Mouse (Mus musculus) embryo, embryonic 9.5 days (tissue): ENCODE measurements around the gene Nat10.

ENCODE experiments used
- DNase-seq: peaks from one replicate; pipeline ENCODE4 v3.0.0-alpha.2; 2017; ENCODE audit errors: extremely low spot score

The Nat10 gene

DNA sequence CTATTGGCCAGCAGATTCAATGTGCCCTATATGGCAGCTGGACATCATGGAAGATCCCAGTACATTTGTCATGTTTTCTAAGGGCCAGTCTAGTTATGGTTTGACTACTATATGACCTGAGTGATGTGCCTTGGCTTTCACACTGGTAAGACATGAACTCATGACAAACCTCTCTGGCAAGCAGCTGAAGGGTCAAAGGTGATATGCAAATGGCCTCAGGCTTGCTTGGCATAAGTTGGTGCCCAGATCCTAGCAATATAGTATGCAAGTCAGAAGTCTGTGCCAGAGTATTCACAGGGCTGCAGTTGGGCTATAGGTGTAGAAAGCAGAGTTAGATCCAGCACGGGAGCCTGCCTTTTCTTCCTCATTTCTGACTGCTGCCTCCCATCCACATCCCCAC is 69.8 kb downstream of the Nat10 start:
- DNase-seq: no peak

DNA sequence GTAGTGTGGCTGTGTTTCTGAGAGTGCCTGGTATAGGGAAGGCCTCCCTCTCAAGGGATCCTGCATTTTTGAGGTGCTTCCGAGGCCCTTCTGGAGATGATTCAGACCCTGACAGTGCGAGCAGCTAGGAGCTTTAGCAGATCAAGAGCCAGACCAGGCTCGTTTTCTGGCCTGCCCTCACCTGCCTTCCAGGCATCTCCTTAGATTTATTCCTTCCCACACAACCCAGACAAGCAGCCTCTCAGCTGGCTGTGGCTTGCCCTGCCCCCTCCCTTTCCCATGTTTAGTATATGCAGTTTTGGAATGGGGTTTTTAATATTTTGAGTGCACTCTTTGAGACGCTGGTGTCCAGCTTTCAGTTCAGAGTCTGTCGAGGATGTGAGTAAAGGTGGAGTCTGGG is 70.2 kb downstream of the Nat10 start:
- DNase-seq: no peak

DNA sequence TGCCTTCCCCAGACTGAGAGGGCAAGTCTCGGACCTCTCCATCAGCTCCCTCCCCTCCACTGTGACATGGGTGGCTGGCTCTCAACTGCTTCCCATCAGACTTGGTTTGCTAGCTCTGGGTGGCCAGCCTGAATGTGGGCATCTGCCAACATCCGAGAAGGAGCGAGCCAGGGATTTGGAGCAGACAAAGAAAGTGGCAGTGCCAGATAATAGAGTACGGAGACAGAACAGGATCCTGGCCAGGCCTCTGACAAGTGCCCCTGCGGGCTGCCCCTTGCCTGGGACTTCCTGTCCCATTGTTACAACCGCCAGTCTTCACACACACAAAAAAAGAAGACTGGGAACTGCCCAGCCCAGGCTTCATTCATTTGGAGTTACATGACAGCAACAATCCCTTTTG is 70.6 kb downstream of the Nat10 start:
- peak; percentile 17 for DNase-seq

- no peak for DNase-seq
Observed at GRCm38 (mm10) chr2:103687888-103688287, 73.2 kb downstream of the Nat10 start.

GRCm38 (mm10) chr2:103687143-103687542 is 73.9 kb downstream of the Nat10 start:
- DNase-seq: no peak

GRCm38 (mm10) chr2:103685581-103685980 is 75.5 kb downstream of the Nat10 start:
- DNase-seq: no peak

DNA sequence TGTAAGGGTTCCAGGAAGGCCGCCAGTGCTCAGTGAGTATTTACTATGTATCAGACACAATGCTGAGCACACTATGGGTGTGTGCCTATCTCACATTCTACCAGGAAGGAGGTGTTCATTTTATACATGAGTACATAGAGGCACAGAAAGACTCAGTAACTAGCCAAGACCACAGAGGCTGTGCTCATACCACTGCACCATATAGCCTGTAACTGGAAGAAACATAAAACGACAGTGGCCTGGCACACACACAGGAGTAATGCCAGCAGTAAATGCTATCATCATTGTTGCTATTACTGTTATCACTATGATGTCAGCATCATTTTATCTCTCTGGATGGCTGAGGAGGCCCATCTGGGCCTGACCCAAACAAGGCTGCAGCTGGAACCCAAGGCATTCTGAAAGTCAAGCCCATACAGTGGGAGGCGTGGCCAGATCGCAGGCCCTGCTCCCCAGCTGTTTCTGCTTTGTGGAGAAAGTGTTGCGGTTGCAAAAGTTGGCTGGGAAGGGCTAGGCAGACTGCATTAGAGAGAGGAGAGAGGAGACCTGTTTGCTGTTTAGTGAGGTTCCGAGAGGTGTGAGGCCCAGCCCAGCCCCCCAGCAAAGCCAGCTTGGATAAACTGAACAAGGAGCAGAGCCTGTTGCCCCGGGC is 76.0 kb downstream of the Nat10 start:
- no peak for DNase-seq

DNA sequence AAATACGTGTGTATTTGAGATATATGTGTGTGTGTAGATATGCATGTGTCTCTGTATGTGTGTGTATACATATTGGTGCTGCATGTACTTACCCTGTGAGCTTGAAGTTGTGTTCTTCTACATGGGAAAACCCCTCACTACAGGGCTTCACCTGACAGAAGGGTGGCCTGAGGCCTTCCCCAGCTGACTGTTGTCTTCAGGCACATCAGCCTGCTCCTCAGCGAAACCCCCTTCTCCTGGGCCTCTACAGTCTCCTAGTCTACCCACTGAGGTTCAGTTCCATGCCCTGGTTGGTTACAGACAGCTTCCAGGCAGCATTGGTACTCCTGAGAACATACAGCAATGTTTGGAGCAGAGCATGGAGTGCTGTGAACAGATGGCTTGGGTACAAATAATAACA is 76.6 kb downstream of the Nat10 start:
- DNase-seq: no peak

GRCm38 (mm10) chr2:103682927-103683442 is 78.1 kb downstream of the Nat10 start:
- DNase-seq: no peak

GRCm38 (mm10) chr2:103682261-103682722 is 78.8 kb downstream of the Nat10 start:
- DNase-seq: no peak

DNA sequence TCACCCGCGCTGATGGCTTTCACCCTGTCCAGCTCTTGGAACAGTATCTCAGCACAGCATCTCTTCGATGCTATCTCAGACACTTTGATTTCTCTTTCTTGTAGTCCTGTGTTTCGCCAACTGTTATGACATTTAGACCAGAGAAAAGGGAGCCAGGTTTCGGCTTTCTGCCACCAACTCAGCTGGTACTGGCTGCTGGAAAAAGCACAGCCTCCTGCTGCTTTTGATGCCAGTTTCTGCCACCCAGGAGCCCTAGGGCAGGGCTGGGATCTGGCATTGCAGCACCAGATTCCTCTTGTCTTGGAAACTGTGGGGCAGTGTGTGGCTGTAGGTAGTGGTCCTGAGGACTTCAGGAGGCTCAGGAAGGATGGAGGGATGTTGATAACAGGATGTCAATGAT is 79.9 kb downstream of the Nat10 start:
- no peak for DNase-seq

- no peak for DNase-seq
Observed at GRCm38 (mm10) chr2:103680364-103681110, 80.5 kb downstream of the Nat10 start.

DNA sequence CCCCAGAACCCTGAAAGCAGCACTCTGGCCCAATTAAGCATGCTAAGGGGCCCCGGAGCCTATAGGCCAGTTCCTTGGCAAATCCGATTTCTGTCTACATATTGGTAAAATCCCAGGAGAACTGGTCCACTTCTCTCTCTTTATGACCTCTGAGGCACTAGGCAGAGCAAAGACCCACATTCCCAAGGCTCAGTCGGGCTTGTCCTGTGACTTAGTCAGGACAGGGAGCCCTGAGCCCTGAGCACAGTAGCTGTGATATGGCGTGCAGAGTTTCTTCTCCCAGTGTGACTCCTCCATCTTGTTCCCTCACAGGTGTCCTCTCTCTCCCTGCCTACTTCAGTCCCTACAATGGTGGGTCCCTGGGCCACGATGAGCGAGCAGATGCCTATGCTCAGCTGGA is 82.6 kb downstream of the Nat10 start:
- DNase-seq: no peak

DNA sequence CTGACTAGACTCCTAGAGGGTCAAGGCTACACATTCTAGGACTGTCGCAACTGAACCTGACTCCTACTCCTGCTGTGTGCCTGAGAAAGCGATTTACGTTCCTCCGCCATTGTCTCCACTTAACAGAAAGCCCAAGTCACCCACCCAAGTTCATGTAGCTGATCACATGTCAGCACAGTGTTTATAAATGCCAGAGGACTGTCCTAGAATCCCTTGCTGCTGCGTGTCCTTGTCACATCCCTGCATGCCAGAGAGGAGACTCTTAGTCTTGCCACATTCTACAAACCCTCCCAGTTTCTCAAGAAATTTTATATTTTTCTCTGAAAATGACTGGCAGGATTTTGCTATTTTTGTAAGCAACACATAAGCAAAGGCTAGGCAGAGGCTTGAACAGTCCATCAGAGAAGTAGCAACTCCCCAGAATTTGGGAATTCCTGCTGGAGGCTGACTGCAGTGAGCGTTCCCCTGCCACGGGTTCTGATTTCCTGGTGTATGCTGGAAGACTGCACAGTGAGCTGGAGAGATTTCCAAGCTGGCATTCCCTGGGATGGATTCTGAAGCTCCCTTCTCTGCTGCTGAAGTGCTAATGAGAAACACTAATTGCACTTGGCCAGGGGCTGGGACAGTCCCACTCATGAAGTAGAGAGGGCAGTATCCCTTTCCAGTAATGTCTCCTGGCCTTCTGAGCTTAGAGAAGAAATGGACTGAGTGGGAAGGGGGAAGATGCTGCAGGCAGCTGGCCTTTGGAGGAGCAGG is 83.3 kb downstream of the Nat10 start:
- DNase-seq: no peak

DNA sequence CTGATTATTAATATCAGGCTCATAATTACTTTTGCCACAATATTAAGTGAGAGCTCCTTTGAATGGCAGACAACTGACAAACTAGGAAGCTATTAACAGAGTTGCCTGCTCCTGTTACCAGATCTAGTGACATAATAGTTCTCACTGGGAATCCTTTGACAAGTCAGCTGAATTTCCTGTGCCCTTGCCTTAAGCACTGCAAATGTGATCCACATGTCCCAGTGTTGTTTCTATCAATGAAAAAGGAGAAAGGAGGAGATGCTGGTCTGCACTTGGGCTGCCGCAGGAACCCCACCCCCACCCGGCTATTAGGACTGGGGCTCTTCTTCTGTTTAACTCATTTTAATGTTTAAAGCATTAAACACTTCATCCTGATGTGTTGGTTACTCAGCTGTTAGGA is 84.3 kb downstream of the Nat10 start:
- no peak for DNase-seq

- DNase-seq: no peak
Observed at GRCm38 (mm10) chr2:103675391-103675790, 85.7 kb downstream of the Nat10 start.

- DNase-seq: no peak
Observed at GRCm38 (mm10) chr2:103673609-103674008, 87.5 kb downstream of the Nat10 start.

- no peak for DNase-seq
Observed at GRCm38 (mm10) chr2:103672573-103673119, 88.4 kb downstream of the Nat10 start.
